Mouse (Mus musculus) heart, postnatal 36 days (tissue): ENCODE measurements at regions not wholly inside any gene's neighbourhood (a gene's known extent, or its start where the extent isn't known, plus 50 kb on each side); places are given as distances from the start of the nearest gene placed in this dataset.

ENCODE experiments used
- DNase-seq, 2 experiments: peaks; one replicate each; pipeline ENCODE4 v3.0.0; 2021 to 2022
- intact Hi-C: fragments of 180-260 bp; cut with DNase I; formaldehyde crosslinking; loops from one replicate; pipeline ENCODE4 v1.15.1; 2025

GRCm38 (mm10) chr12:12882931-12883553 is 58.7 kb downstream of the Mycn start:
- intact Hi-C loops, result no loop called here
- DNase-seq, result no peak

GRCm38 (mm10) chr12:12878031-12878430 is 63.7 kb downstream of the Mycn start:
- intact Hi-C loops, result no loop called here
- no peak for DNase-seq

GRCm38 (mm10) chr12:12877539-12877938 is 64.2 kb downstream of the Mycn start:
- intact Hi-C loops, result no loop called here

GRCm38 (mm10) chr12:12875976-12876745 is 65.6 kb downstream of the Mycn start:
- intact Hi-C loops, result no loop called here

More at GRCm38 (mm10) chr12:12877539-12877938, 64.2 kb downstream of the Mycn start:
- no peak for DNase-seq

GRCm38 (mm10) chr12:12873551-12873950 is 68.2 kb downstream of the Mycn start:
- intact Hi-C loops, result no loop called here
- DNase-seq, result no peak

More at GRCm38 (mm10) chr12:12875976-12876745, 65.6 kb downstream of the Mycn start:
- no peak for DNase-seq

- intact Hi-C loops, result no loop called here
- DNase-seq, result no peak
Measured at GRCm38 (mm10) chr12:12872974-12873373, 68.7 kb downstream of the Mycn start.

- intact Hi-C loops, result no loop called here
- DNase-seq, result no peak
Measured at GRCm38 (mm10) chr12:12871272-12871671, 70.4 kb downstream of the Mycn start.

- intact Hi-C loops, result no loop called here
Measured at GRCm38 (mm10) chr12:12866590-12866989, 75.1 kb downstream of the Mycn start.

GRCm38 (mm10) chr12:12850681-12851080 is 91.0 kb downstream of the Mycn start:
- DNase-seq, result no peak
- intact Hi-C loops, result no loop called here

More at GRCm38 (mm10) chr12:12866590-12866989, 75.1 kb downstream of the Mycn start:
- no peak for DNase-seq

GRCm38 (mm10) chr12:12846716-12847115 is 95.0 kb downstream of the Mycn start:
- DNase-seq, result no peak
- intact Hi-C loops, result no loop called here

GRCm38 (mm10) chr12:12842247-12842957 is 99.3 kb downstream of the Mycn start:
- intact Hi-C loops, result no loop called here
- DNase-seq, result no peak

- DNase-seq, result no peak
- intact Hi-C loops, result no loop called here
Measured at GRCm38 (mm10) chr12:12841385-12842238, 100.1 kb downstream of the Mycn start.

- intact Hi-C loops, result no loop called here
- no peak for DNase-seq
Measured at GRCm38 (mm10) chr12:12840661-12841384, 100.9 kb downstream of the Mycn start.

GRCm38 (mm10) chr12:12837775-12838174 is 103.9 kb downstream of the Mycn start:
- intact Hi-C loops, result no loop called here

GRCm38 (mm10) chr12:12827821-12828641 is 113.7 kb downstream of the Mycn start:
- no peak for DNase-seq
- intact Hi-C loops, result no loop called here

More at GRCm38 (mm10) chr12:12837775-12838174, 103.9 kb downstream of the Mycn start:
- DNase-seq, result no peak

GRCm38 (mm10) chr12:12827379-12827778 is 114.3 kb downstream of the Mycn start:
- intact Hi-C loops, result no loop called here
- DNase-seq, result no peak

- intact Hi-C loops, result no loop called here
- DNase-seq, result no peak
Measured at GRCm38 (mm10) chr12:12826431-12826830, 115.3 kb downstream of the Mycn start.

- no peak for DNase-seq
- intact Hi-C loops, result no loop called here
Measured at GRCm38 (mm10) chr12:12825842-12826241, 115.9 kb downstream of the Mycn start.

GRCm38 (mm10) chr12:12821473-12821872 is 120.2 kb downstream of the Mycn start:
- no peak for DNase-seq
- intact Hi-C loops, result no loop called here
